Mouse (Mus musculus) midbrain, embryonic 10.5 days (tissue): ENCODE measurements at regions not wholly inside any gene's neighbourhood (a gene's known extent, or its start where the extent isn't known, plus 50 kb on each side); places are given as distances from the start of the nearest gene placed in this dataset.

Experiments used
- DNase-seq: peaks from one replicate; pipeline ENCODE4 v3.0.0-alpha.2; 2017; ENCODE audit warnings: low spot score
- H3K27ac ChIP-seq: fragments of 300-500 bp; sonication (generic); replicated peaks from 2 replicates; pipeline ENCODE4 v1.5.1; 2016; ENCODE audit warnings: mild to moderate bottlenecking
- H3K27me3 ChIP-seq: fragments of 300-500 bp; sonication (generic); 2 replicates; pipeline ENCODE4 v1.6.1; 2016; ENCODE audit warnings: low read depth, mild to moderate bottlenecking; ENCODE audit not compliant: poor library complexity, severe bottlenecking
- H3K36me3 ChIP-seq: fragments of 300-500 bp; sonication (generic); 2 replicates; pipeline ENCODE4 v1.6.1; 2016; ENCODE audit warnings: mild to moderate bottlenecking, moderate library complexity
- H3K4me1 ChIP-seq: fragments of 300-500 bp; sonication (generic); 2 replicates; pipeline ENCODE4 v1.6.1; 2016
- H3K4me3 ChIP-seq: fragments of 300-500 bp; sonication (generic); 2 replicates; pipeline ENCODE4 v1.5.1; 2016; ENCODE audit warnings: mild to moderate bottlenecking, moderate library complexity
- H3K9me3 ChIP-seq: fragments of 300-500 bp; sonication (generic); replicated peaks from 2 replicates; pipeline ENCODE4 v1.6.1; 2016; ENCODE audit warnings: mild to moderate bottlenecking
- WGBS: fragments of 180-500 bp; shearing (Covaris S2); methylation state at CpG from one replicate; pipeline ENCODE4 v1.1.7; 2016; 5-methylcytosine and 5-hydroxymethylcytosine counted together

GRCm38 (mm10) chr13:37619841-37620725 is 158.1 kb upstream of the Rreb1 start:
- H3K9me3 ChIP-seq, result no peaks in the 10 kb centered on the region
- no peak overlapping the region for H3K4me3 ChIP-seq
- H3K27ac ChIP-seq, result peak overlapping the region; percentile 57
- no peaks in the 10 kb centered on the region for H3K36me3 ChIP-seq
- no peaks in the 10 kb centered on the region for H3K27me3 ChIP-seq
- no peak for DNase-seq
- WGBS, result 69% methylated on average over 11 of the region's 11 CpGs
- 0 out of 2 replicates have a peak, but pooled peaks cover 3% of the 10 kb centered on the region for H3K4me1 ChIP-seq

- no peak overlapping the region for H3K4me3 ChIP-seq
- H3K27me3 ChIP-seq, result no peaks in the 10 kb centered on the region
- no peak for DNase-seq
- no peaks in the 10 kb centered on the region for H3K9me3 ChIP-seq
- 0 out of 2 replicates have a peak, but pooled peaks cover 3% of the 10 kb centered on the region for H3K4me1 ChIP-seq
- H3K27ac ChIP-seq, result no peak overlapping the region
- H3K36me3 ChIP-seq, result no peaks in the 10 kb centered on the region
- WGBS, result 90% methylated on average over 5 of the region's 5 CpGs
These were observed 156.7 kb upstream of the Rreb1 start for GRCm38 (mm10) chr13:37621319-37622050.

- Histone ChIP-seq H3K4me1 (0 out of 2 replicates have a peak, but pooled peaks cover 3% of the 10 kb centered on the region), H3K9me3 (no peaks in the 10 kb centered on the region), H3K4me3 (no peak overlapping the region), H3K27ac (no peak overlapping the region), H3K36me3 (no peaks in the 10 kb centered on the region), H3K27me3 (no peaks in the 10 kb centered on the region)
- no peak for DNase-seq
- 76% methylated on average over 6 of the region's 6 CpGs for WGBS
These were observed 155.7 kb upstream of the Rreb1 start for GRCm38 (mm10) chr13:37622366-37623088.

- WGBS, result 53% methylated on average over 1 of the region's 1 CpGs
- Histone ChIP-seq H3K36me3 (no peaks in the 10 kb centered on the region), H3K27ac (no peak overlapping the region), H3K27me3 (no peaks in the 10 kb centered on the region), H3K4me3 (no peak overlapping the region), H3K9me3 (no peaks in the 10 kb centered on the region), H3K4me1 (0 out of 2 replicates have a peak, but pooled peaks cover 3% of the 10 kb centered on the region)
- no peak for DNase-seq
These were observed 153.5 kb upstream of the Rreb1 start for GRCm38 (mm10) chr13:37624741-37625140.

GRCm38 (mm10) chr13:37625532-37626235 is 152.5 kb upstream of the Rreb1 start:
- H3K4me3 ChIP-seq, result no peak overlapping the region
- H3K36me3 ChIP-seq, result no peaks in the 10 kb centered on the region
- WGBS, result 84% methylated on average over 13 of the region's 13 CpGs
- no peaks in the 10 kb centered on the region for H3K9me3 ChIP-seq
- no peak for DNase-seq
- no peaks in the 10 kb centered on the region for H3K27me3 ChIP-seq
- H3K27ac ChIP-seq, result no peak overlapping the region
- no peaks in the 10 kb centered on the region for H3K4me1 ChIP-seq

GRCm38 (mm10) chr13:37628391-37629270 is 149.6 kb upstream of the Rreb1 start:
- H3K27me3 ChIP-seq, result no peaks in the 10 kb centered on the region
- H3K4me1 ChIP-seq, result no peaks in the 10 kb centered on the region
- H3K36me3 ChIP-seq, result no peaks in the 10 kb centered on the region
- peaks cover 6% of the 10 kb centered on the region; the same call in 1 of the 2 replicates for H3K9me3 ChIP-seq
- H3K4me3 ChIP-seq, result no peak overlapping the region
- DNase-seq, result no peak
- 77% methylated on average over 16 of the region's 16 CpGs for WGBS
- no peak overlapping the region for H3K27ac ChIP-seq

- H3K9me3 ChIP-seq, result peaks cover 6% of the 10 kb centered on the region; the same call in 1 of the 2 replicates
- no peak overlapping the region for H3K27ac ChIP-seq
- no peaks in the 10 kb centered on the region for H3K4me1 ChIP-seq
- 75% methylated on average over 6 of the region's 6 CpGs for WGBS
- H3K27me3 ChIP-seq, result no peaks in the 10 kb centered on the region
- no peak overlapping the region for H3K4me3 ChIP-seq
- DNase-seq, result no peak
- H3K36me3 ChIP-seq, result no peaks in the 10 kb centered on the region
These were observed 148.8 kb upstream of the Rreb1 start for GRCm38 (mm10) chr13:37629271-37629899.

- no peak overlapping the region for H3K27ac ChIP-seq
- peaks cover 6% of the 10 kb centered on the region; the same call in 1 of the 2 replicates for H3K9me3 ChIP-seq
- no peaks in the 10 kb centered on the region for H3K36me3 ChIP-seq
- DNase-seq, result no peak
- 88% methylated on average over 5 of the region's 5 CpGs for WGBS
- H3K27me3 ChIP-seq, result no peaks in the 10 kb centered on the region
- no peaks in the 10 kb centered on the region for H3K4me1 ChIP-seq
- H3K4me3 ChIP-seq, result no peak overlapping the region
These were observed 145.3 kb upstream of the Rreb1 start for GRCm38 (mm10) chr13:37632835-37633440.

- WGBS, result 91% methylated on average over 4 of the region's 4 CpGs
- H3K9me3 ChIP-seq, result peaks cover 6% of the 10 kb centered on the region; the same call in 1 of the 2 replicates
- DNase-seq, result no peak
- no peak overlapping the region for H3K27ac ChIP-seq
- H3K4me1 ChIP-seq, result 0 out of 2 replicates have a peak, but pooled peaks cover 5% of the 10 kb centered on the region
- H3K4me3 ChIP-seq, result no peak overlapping the region
- no peaks in the 10 kb centered on the region for H3K27me3 ChIP-seq
- H3K36me3 ChIP-seq, result no peaks in the 10 kb centered on the region
These were observed 141.8 kb upstream of the Rreb1 start for GRCm38 (mm10) chr13:37636363-37636762.

- 89% methylated on average over 10 of the region's 10 CpGs for WGBS
- H3K4me1 ChIP-seq, result 0 out of 2 replicates have a peak, but pooled peaks cover 5% of the 10 kb centered on the region
- no peak overlapping the region for H3K4me3 ChIP-seq
- no peaks in the 10 kb centered on the region for H3K36me3 ChIP-seq
- H3K27ac ChIP-seq, result no peak overlapping the region
- H3K27me3 ChIP-seq, result no peaks in the 10 kb centered on the region
- DNase-seq, result no peak
- H3K9me3 ChIP-seq, result peaks cover 4% of the 10 kb centered on the region; the same call in 1 of the 2 replicates
These were observed 141.0 kb upstream of the Rreb1 start for GRCm38 (mm10) chr13:37637151-37637550.
